Mouse (Mus musculus) left cerebral cortex, postnatal 25 days (tissue): Measurements from ENCODE around the gene BC024978. TPM values are rescaled to one million over a fixed set of nuclear protein-coding genes. Genes with fewer than 3 reads are reported as not detected.

Experiments used
- DNase-seq, 2 experiments: peaks; one replicate each; pipeline ENCODE4 v3.0.0; 2022; ENCODE audit warnings: low spot score in 2 of 2, mixed read lengths in 1 of 2
- intact Hi-C: fragments of 180-260 bp; cut with DNase I; formaldehyde crosslinking; loops from one replicate; pipeline ENCODE4 v1.15.1; 2025
- total RNA-seq, 2 experiments: library from RNA; stranded (reverse); gene quantifications; 2 replicates each; pipeline ENCODE4 v1.2.3; 2021

Gene BC024978
- total RNA-seq, 2 experiments from 2014 or later: 21.0 to 25.2 TPM

DNA sequence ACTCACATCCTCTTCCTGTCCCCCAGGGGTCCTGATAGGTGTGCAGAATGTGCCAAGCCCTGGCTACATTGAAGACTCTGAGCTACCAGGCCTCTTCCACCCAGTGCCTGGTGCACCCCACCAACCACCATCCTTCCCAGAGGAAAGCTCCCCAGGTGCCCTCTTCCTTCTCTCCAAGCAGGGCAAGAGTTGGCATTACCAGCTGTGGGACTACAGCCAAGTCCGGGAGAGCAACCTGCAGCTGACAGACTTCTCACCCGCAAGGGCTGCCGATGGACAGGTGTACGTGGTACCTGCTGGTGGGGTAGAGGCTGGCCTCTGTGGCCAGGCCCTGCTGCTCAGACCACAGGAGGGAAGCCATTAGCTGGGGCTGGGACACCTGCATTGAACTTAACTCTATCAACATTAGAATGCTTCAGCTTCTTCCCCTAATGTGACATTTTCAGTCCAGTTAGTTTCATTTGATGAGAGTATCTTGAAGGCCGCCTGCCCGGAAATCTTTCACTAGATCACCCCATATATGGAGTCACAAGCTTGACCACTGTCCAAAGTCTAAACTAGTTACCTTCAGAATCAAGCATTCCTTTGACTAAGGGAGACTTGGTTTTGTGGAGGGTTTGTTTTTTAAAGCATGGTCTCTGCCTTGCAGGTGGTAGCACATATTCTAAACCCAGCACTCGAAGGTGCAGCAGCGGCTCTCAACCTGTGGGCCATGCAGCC is 8.3 kb downstream of the BC024978 start:
- DNase-seq: no peak
- intact Hi-C loops: no loop called here

DNA sequence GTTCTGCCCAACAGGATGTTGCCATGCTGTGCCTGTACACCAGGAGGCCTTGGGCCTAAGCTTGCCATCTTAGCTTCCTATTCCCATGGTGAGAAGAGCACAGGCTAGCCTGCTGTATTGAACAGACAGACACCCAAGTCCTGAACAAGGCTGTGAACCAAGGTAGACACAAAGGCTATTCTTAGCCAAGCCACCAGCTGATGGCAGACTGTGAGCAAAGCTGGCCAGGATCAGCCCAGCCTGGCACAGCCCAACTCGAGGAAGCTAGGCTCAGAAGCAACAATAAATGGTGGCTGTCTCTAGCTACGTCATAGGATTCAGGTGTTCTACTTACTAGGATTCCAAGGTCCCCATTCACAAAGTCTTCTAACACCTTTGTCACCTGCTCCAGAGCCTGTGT is 17.0 kb downstream of the BC024978 start:
- intact Hi-C loops: no loop called here
- no peak for DNase-seq

DNA sequence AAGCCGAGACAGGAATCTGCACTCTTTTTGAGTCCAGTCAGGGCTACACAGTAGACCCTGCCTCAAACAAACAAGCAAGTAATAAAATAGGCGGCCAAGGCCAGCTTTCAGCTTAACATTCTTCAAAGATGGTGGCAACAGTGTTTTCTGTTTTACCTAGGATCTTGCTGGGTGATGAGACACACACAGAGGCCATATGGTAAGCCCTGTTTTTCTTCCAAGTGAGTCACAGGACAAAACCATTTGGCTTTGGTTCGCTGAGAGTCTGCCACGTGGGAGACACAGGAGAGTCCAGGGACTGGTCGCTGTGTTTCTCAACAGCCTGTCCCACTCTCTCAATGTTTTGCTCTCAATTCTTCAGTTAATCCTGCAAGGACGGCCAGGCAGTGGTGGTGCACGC is 23.0 kb downstream of the BC024978 start:
- intact Hi-C loops: no loop called here
- DNase-seq: no peak

DNA sequence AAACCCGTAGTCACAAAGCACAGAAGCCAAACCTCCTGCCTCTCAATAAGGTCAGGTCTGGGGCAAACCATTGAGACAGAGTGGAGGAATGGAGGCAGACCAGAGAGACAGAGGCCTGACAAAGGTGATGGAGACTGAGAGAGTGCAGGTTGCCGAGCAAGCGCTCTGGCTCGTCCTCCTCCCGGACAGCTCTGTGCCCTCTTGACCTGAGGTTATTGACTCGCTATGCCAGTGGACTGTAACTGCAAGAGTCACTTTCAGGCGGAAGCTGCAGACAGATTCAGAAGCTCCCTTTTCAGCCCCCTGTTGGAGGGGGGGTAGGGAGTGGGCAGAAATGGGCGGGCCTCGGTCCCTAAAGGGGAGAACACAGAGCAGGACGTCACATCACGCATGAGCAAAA is 24.4 kb downstream of the BC024978 start:
- intact Hi-C loops: no loop called here
- no peak for DNase-seq

DNA sequence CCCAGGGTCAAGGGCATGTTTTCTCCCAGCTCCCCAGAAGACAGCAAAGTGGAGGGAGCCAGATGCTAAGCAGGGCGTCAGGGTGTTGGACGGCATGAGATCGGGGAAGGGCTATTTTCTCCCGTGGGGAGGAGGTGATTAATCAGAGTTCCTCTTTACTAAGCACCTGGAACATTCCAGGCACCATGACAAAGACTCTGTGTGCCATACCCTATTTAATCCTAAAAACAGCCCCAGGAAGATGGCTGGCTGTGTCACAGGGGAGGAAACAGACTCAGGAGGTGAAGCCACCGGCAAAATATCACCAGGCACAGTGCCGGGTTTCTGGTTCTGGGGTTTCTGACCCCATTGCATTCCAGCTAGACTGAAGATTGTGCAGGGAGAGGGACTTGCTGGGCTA is 26.4 kb downstream of the BC024978 start:
- intact Hi-C loops: no loop called here
- no peak for DNase-seq

DNA sequence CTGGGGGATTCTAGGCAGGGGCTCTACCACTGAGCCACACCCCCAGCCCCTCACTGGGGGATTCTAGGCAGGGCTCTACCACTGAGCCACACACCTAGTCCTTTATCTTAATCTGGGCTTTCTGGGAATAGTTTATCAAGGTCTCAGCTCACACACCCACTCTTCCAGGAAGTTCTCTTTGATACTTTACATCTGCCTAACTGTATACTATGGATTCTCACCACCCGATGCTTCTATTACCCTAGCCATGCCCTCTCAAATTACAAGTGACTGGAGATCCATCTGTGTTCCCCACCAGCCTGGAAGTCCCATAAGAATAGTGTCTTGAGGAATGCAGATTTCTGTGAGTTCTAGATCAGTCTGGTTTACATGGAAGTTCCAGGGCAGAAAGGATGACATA is 27.0 kb downstream of the BC024978 start:
- intact Hi-C loops: no loop called here

DNA sequence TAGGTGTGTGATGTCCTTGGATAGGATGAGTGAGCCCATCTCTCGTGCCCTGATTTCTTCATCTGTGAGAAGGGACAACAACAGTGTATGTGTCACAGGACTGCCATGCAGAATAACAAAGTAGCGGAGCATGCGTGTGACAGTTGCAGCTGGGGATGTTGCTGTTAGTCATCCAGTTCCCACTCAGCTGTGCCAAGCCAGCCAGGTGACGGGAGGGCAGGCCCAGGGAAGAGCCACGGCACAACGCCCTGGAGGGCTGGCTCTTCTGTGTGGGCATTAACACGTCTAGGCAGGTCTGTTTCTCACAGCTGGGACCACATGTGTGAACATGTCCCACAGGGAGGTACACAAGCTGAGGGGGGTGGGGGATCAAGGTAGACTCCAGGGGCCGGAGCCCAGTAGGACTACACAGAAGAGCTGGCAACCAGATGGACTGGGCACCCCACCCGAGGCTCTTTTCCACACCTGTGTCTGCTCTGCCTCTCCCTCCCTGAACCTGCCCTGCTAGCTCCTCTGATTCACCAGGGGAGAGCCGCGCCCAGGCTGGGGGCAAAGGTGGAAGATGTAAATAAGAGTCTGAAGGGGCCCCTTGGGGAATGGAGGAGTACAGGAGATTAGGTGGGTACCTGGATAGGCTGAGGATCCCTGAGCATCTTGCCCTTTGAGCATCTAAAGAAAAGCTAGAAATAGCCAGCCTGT is 29.4 kb downstream of the BC024978 start:
- intact Hi-C loops: loop anchor here (5.0 kb wide), 1 partner anchor 58 kb away; the partner anchor contains the start of gene Egln2
- DNase-seq: peak in 1 of 2 experiments; percentile 70

More for the DNA sequence above, 27.0 kb downstream of the BC024978 start:
- DNase-seq: no peak

DNA sequence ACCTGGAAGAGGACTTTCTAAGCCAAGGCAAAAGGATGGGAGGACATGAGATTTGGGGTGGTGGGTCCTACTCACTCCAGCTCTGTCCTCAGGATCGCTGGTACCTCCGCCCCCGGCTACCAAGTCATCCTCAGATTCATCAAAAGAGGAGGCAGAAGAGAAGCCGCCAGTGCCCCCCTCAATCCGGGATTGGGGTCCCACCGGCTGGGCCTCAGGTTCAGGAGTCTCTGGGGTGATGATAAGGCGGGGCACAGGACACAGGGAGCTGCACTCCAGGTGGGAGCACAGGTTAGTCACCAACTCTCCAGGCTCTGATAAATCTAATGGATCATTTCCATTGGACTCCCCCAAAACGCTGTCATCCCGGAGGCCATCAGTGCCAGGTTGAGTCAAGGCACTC is 31.7 kb downstream of the BC024978 start:
- DNase-seq: no peak

DNA sequence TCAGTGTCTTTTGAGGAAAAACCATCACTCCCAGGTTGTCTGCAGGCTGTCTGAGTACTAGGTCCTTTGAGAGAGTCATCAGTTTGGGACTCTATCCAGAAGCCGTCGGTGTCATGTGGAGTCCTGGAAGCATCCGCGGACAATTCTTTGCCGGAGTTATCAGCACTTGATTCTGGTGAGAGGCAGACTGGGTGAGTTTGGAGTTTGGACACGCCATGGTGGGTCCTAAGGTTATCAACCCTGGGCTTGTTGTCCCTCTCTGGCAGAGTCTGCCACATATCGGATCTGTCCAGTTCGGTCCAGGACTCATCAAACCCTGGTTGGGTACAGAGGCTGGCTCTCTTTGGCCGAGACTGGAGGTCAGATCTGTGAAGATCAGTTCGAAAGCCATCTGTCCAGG is 32.1 kb downstream of the BC024978 start:
- intact Hi-C loops: loop anchor here (2.0 to 5.0 kb wide), 2 partner anchors 31 to 60 kb away; partner anchors contain the start of genes Egln2 and Snrpa
- no peak for DNase-seq

More for the DNA sequence above, 31.7 kb downstream of the BC024978 start:
- intact Hi-C loops: loop anchor here (5.0 kb wide), 1 partner anchor 60 kb away; the partner anchor contains the start of gene Egln2

DNA sequence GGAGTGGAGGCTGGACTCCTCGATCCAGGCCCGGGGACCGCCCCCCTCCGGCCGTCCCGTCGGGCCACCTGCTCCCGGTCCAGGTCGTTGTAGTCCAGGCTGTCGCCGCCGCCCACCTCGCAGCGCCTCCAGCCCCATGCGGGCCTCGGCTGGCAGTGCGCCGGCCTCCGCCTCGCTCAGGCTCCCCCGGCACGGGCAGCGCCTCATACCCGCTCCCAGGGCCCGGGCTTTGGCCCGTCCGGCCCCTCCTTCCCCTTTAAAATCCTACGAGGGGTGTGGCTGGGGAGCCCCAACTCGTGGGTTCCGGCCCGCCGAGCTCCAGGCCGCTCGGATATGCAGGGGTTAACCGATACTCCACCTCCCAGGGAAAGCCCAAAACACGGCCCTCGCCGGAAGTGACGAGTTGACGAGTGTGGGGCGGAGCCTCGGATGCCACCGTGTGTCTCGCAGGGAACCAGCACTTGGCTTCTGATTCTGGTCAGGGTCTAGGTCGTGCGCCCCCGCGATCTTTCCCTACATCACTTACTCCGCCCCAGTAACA is 32.8 kb downstream of the BC024978 start, which contains the start of gene Itpkc:
TSS of gene Itpkc (minus strand) at position 381 of the 541 bp plus-strand sequence.
- intact Hi-C loops: loop anchor here (2.0 to 5.0 kb wide), 2 partner anchors 32 to 61 kb away; partner anchors contain the start of genes Egln2 and Snrpa
- peak; percentile 93 to 95 for DNase-seq

DNA sequence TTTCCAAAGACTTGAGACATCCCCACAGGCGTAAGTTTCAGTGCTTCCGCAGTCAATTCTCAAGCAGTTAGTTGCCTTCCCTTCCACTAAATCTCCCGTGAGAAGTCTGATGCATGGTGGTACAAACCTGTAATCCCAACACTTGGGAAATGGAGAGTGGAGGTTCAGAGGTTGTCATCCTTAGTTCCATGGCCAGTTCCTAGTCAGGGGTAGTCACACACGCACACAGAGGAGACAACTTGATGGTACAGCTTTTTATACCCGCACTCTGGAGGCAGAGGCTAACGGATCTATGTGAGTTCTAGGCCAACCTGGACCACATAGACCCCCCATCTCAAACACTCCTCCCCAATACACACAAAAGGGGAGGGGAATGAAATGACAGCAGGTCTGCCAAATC is 33.3 kb downstream of the BC024978 start:
- DNase-seq: no peak
- intact Hi-C loops: loop anchor here (2.0 to 5.0 kb wide), 2 partner anchors 32 to 62 kb away; partner anchors contain the start of genes Egln2 and Snrpa

DNA sequence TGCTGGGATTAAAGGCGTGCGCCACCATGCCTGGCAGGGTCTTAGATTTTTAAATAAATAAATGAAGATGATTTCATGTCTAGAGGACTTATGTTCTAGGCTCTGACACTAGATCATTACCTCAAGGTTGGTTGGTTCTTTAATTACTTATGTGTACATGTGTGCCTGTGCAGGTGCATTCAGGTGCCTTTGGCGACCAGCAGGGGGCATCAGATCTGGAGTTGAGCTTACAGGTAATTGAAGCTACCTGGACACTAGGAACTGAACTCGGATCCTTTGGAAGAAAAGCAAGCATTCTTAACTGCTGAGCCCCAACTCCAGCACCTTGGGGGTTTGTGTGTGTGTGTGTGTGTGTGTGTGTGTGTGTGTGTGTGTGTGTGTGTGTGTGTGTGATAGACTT is 35.2 kb downstream of the BC024978 start:
- DNase-seq: no peak
- intact Hi-C loops: no loop called here

DNA sequence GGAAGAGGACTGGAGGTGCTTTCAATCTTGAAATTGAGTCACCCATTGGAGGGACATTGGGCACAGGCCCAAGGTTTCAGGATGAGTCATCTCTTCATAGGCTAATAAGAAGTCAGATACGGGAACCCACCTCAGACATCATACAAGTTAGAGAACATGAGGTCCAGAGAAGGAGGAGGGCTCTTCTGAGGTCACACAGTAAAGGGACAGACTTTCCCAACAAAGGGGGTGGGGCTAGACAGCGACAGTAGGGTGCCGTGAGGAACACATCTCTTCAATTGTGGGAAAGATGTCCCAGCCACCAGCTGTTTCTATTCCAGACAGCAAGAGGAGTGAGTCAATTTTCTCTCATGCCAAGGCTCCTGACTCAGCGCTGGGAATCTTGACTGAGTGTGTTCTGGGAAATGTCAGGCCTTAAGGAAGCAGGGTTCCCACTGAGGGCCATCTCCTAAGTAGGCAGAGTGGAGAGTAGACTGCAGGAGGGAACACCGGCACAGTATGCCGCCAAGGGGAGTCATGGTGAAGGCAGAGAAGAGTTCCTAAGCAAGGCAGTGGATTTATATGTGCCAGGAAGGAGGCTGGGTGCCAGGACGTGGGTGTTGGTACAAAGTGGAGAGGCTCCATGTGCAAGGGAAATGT is 36.2 kb downstream of the BC024978 start:
- DNase-seq: peak; percentile 77 to 96
- intact Hi-C loops: loop anchor here (1.0 kb wide), 2 partner anchors 25 to 54 kb away; partner anchors contain the start of gene Rab4b

DNA sequence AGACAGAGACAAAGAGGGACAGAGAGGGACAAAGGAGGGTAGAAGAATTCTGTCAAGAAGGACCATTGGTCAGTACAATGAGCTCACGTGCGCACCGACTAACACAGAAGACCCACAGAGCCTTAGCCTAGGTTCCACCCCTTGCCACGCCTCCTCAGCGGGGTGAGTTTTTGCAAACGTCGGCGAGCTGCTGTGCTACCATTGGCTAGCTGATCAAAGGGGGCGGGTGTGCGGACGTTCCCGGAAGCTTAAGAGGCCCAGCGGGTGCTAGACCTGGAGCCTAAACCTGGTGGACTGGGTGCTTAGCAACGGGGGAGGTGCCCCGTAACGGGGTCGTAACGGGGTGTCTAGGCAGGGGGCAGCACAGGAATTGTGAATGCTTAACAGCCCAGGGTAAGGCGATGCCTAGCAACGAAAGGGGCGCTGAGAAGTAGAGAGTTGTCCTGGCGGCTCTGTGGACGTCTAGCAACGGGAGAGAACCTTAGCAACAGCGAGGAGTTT is 37.2 kb downstream of the BC024978 start, which contains the start of gene Coq8b:
TSS of gene Coq8b (plus strand) at position 243 of the 501 bp plus-strand sequence.
- DNase-seq: peak; percentile 91 to 96
- intact Hi-C loops: loop anchor here (1.0 kb wide), 2 partner anchors 24 to 55 kb away; partner anchors contain the start of gene Rab4b

DNA sequence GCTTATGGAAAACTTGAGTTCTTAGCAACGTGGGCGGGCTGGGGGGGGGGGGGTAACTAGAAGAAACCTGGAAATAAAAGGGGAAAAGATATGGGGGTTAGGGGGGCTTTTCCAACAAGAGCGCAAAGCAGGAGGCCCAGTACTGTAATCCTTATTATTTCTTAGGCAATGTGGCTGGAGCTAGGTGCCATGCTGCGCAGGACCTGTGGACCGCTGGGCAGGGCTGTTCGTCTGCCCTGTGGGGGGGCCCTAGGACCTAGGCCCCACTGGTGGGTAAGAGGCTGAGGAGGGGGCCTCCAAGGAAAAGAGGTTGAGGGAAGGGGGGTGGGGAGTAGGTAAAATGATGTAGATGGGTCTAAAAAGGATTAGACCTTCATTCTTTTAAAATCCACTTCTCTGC is 37.7 kb downstream of the BC024978 start:
- intact Hi-C loops: no loop called here

DNA sequence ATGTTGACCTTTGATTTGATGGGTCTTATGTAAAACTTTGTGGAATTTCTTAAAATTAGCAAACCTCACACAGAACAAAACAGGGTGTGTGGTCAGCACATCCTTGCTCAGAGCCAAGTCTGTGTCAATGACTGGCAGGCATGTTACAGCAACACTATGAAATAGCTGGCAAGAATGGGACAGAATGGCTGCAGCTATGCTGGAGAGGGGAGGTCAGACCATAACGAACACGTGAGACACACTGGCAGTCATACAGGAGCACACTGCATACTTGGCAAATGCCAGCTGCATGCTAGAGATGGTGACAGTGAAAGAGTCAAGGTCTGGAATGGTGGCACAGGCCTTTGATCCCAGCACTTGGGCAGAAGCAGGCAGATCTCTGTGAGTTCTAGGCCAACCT is 40.1 kb downstream of the BC024978 start:
- no peak for DNase-seq
- intact Hi-C loops: no loop called here

More for the DNA sequence above, 37.7 kb downstream of the BC024978 start:
- DNase-seq: no peak

DNA sequence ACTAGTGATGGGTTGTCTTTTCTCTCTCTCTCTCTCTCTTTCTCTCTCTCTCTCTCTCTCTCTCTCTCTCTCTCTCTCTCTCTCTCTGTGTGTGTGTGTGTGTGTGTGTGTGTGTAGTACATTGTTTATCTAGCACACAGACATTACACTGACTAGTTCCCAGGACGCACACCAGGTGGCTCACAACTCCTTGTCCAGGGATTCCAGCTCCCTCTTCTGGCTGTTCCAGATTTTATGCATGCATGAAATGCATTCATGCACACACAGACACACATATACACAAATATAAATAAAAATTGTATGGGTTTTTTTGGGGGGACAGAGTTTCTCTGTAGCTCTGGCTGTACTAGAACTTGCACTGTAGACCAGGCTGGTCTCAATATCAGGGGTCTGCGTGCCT is 41.9 kb downstream of the BC024978 start:
- intact Hi-C loops: no loop called here
- no peak for DNase-seq

DNA sequence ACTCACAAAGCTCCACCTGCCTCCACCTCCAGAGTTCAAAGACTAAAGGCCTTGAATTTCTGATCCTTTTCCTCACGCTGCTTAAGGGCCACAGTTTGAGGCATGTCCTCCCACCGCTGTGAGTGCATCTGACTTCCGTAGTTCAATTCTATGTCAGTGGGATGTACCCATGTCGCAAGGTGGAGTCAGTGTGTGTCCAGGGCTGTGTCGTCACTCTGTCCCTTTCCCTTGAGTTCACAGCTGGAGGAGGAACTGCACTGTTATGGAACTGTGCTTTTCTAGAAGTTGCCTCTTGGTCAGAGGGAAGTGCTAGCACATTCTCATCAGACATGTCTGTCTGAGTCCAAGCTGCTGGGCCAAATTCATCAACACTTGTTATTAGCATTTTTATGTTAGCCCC is 43.0 kb downstream of the BC024978 start:
- intact Hi-C loops: no loop called here
- DNase-seq: no peak

DNA sequence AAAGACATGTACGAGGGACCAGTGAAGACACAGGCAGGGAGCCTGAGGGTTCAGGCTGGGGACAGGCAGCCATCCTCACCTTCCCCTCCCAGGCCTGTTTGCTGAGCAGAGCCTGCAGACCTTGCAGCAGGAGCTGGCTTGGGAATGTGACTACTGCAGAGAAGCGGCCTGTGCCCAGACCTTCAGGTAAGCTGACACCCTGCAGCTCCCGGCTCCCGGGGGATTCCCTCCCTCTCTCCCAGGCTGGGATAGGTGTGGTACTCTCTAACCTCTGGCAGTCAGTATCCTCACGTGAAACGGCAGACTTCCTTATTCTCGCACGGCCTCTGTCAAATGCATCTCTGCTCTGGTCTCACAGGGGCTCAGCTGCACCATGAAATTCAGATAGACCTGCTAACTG is 47.6 kb downstream of the BC024978 start:
- no peak for DNase-seq
- intact Hi-C loops: no loop called here
